Mouse (Mus musculus) heart, adult 2 months (tissue): ENCODE measurements around the gene Col4a1. TPM values are rescaled to one million over a fixed set of nuclear protein-coding genes. Genes with fewer than 3 reads are reported as not detected.

ENCODE experiments used
- DNase-seq, 2 experiments: peaks; one replicate each; pipeline ENCODE4 v3.0.0; 2021
- H3K27ac ChIP-seq: fragments of 200-600 bp; 2 replicates; pipeline ENCODE4 v1.8.1; 2022
- H3K27me3 ChIP-seq: fragments of 200-500 bp; 2 replicates; pipeline ENCODE4 v1.6.1; 2012; ENCODE audit warnings: mild to moderate bottlenecking, low read length, inconsistent platforms, mixed read lengths; ENCODE audit not compliant: control insufficient read depth, insufficient read depth
- H3K36me3 ChIP-seq: fragments of 200-500 bp; 2 replicates; pipeline ENCODE4 v1.6.1; 2012; ENCODE audit warnings: low read length, inconsistent platforms; ENCODE audit not compliant: control insufficient read depth, insufficient read depth
- H3K4me1 ChIP-seq: fragments of 200-500 bp; 2 replicates; pipeline ENCODE4 v1.6.1; 2011; ENCODE audit warnings: low read length; ENCODE audit not compliant: control insufficient read depth, insufficient read depth
- H3K4me3 ChIP-seq: fragments of 200-600 bp; 2 replicates; pipeline ENCODE4 v1.8.1; 2022
- H3K79me2 ChIP-seq: fragments of 200-500 bp; replicated peaks from 2 replicates; pipeline ENCODE4 v1.6.1; 2012; ENCODE audit warnings: mild to moderate bottlenecking, inconsistent platforms, low read length, moderate library complexity, mixed read lengths; ENCODE audit not compliant: control insufficient read depth, insufficient read depth
- H3K9ac ChIP-seq: fragments of 200-500 bp; 2 replicates; pipeline ENCODE4 v1.6.1; 2012; ENCODE audit warnings: low read depth, mild to moderate bottlenecking, control low read depth, inconsistent platforms, low read length, mixed read lengths
- CTCF ChIP-seq: fragments of 200-600 bp; IDR thresholded peaks from 2 replicates; pipeline ENCODE4 v1.8.1; 2022; ENCODE audit warnings: antibody characterized with exemption, mild to moderate bottlenecking, moderate library complexity
- EP300 ChIP-seq: fragments of 200-500 bp; IDR thresholded peaks from 2 replicates; pipeline ENCODE4 v1.6.1; 2011; ENCODE audit warnings: low read depth, low read length, control low read depth; ENCODE audit not compliant: insufficient read depth
- POLR2A ChIP-seq: fragments of 200-500 bp; IDR thresholded peaks from 2 replicates; pipeline ENCODE4 v1.6.1; 2011; ENCODE audit warnings: mild to moderate bottlenecking, low read depth, low read length, control low read depth; ENCODE audit not compliant: insufficient read depth
- WGBS: fragments of 180-500 bp; shearing (Covaris S2); methylation state at CpG from one replicate; pipeline ENCODE4 v1.1.7; 2018; 5-methylcytosine and 5-hydroxymethylcytosine counted together
- intact Hi-C: fragments of 180-260 bp; cut with DNase I; formaldehyde crosslinking; loops from one replicate; pipeline ENCODE4 v1.15.1; 2025
- polyA plus RNA-seq: library from polyadenylated mRNA; depleted of rRNA; stranded (reverse); fragments of >200 nt; gene quantifications from 2 replicates; pipeline ENCODE4 v1.2.3, GENCODE M21; 2012
- total RNA-seq, 2 experiments: library from RNA; stranded (reverse); gene quantifications; 2 replicates each; pipeline ENCODE4 v1.2.3; 2021

Gene Col4a1
- total and polyA plus RNA-seq, 3 experiments = 221 to 311 (median 258) TPM

- TF ChIP-seq POLR2A (no peak), CTCF (no peak), EP300 (no peak)
- Histone ChIP-seq H3K4me3 (no peak overlapping the region), H3K9ac (no peak overlapping the region), H3K79me2 (peaks cover 6% of the 10 kb centered on the region), H3K27me3 (no peaks in the 10 kb centered on the region), H3K27ac (peak overlapping the region; percentile 71), H3K4me1 (peaks cover 27% of the 10 kb centered on the region), H3K36me3 (peaks cover 9% of the 10 kb centered on the region)
- DNase-seq = no peak
- intact Hi-C loops = no loop called here
- 61% methylated on average over 7 of the region's 7 CpGs for WGBS
Measured at GRCm38 (mm10) chr8:11248712-11249111, 63.9 kb downstream of the Col4a1 start.

- intact Hi-C loops = no loop called here
- Histone ChIP-seq H3K79me2 (peaks cover under 1% of the 10 kb centered on the region; the same call in 1 of the 2 replicates), H3K9ac (no peak overlapping the region), H3K27me3 (no peaks in the 10 kb centered on the region), H3K4me3 (no peak overlapping the region), H3K27ac (no peak overlapping the region), H3K4me1 (no peaks in the 10 kb centered on the region), H3K36me3 (no peaks in the 10 kb centered on the region; the same call in 1 of the 2 replicates)
- no peak for TF ChIP-seq POLR2A
- no peak for TF ChIP-seq CTCF
- 29% methylated on average over 2 of the region's 2 CpGs for WGBS
- DNase-seq = no peak
Measured at GRCm38 (mm10) chr8:11241488-11241887, 71.1 kb downstream of the Col4a1 start.

GRCm38 (mm10) chr8:11234879-11235210, 77.8 kb downstream of the Col4a1 start:
- 90% methylated on average over 6 of the region's 6 CpGs for WGBS

GRCm38 (mm10) chr8:11234151-11234878, 78.3 kb downstream of the Col4a1 start:
- 46% methylated on average over 10 of the region's 10 CpGs for WGBS
- peaks cover 5% of the 10 kb centered on the region for H3K36me3 ChIP-seq

More at GRCm38 (mm10) chr8:11234879-11235210, 77.8 kb downstream of the Col4a1 start:
- Histone ChIP-seq H3K27ac (no peak overlapping the region), H3K4me1 (no peaks in the 10 kb centered on the region), H3K36me3 (peaks cover 5% of the 10 kb centered on the region), H3K9ac (no peak overlapping the region), H3K4me3 (no peak overlapping the region), H3K27me3 (no peaks in the 10 kb centered on the region), H3K79me2 (no peaks in the 10 kb centered on the region)
- TF ChIP-seq POLR2A (no peak), CTCF (no peak), EP300 (no peak)
- no peak for DNase-seq
- intact Hi-C loops = no loop called here

GRCm38 (mm10) chr8:11233009-11233408, 79.6 kb downstream of the Col4a1 start:
- Histone ChIP-seq H3K79me2 (no peaks in the 10 kb centered on the region), H3K4me3 (no peak overlapping the region), H3K36me3 (peaks cover 5% of the 10 kb centered on the region), H3K4me1 (no peaks in the 10 kb centered on the region), H3K27me3 (no peaks in the 10 kb centered on the region), H3K9ac (no peak overlapping the region), H3K27ac (no peak overlapping the region)
- intact Hi-C loops = no loop called here
- no peak for DNase-seq
- 85% methylated on average over 4 of the region's 4 CpGs for WGBS
- TF ChIP-seq POLR2A = no peak
- TF ChIP-seq CTCF = no peak
- no peak for TF ChIP-seq EP300

More at GRCm38 (mm10) chr8:11234151-11234878, 78.3 kb downstream of the Col4a1 start:
- intact Hi-C loops = no loop called here
- Histone ChIP-seq H3K27me3 (no peaks in the 10 kb centered on the region), H3K9ac (no peak overlapping the region), H3K4me3 (no peak overlapping the region), H3K4me1 (no peaks in the 10 kb centered on the region), H3K79me2 (no peaks in the 10 kb centered on the region), H3K27ac (no peak overlapping the region)
- no peak for DNase-seq
- 0 out of 2 replicates have a peak, but pooled peaks have one; percentile 26 for TF ChIP-seq EP300
- no peak for TF ChIP-seq CTCF

GRCm38 (mm10) chr8:11230277-11230676, 82.3 kb downstream of the Col4a1 start:
- Histone ChIP-seq H3K27me3 (no peaks in the 10 kb centered on the region), H3K79me2 (no peaks in the 10 kb centered on the region), H3K4me3 (no peak overlapping the region), H3K27ac (no peak overlapping the region), H3K9ac (no peak overlapping the region), H3K4me1 (no peaks in the 10 kb centered on the region), H3K36me3 (peaks cover 5% of the 10 kb centered on the region)
- 90% methylated on average over 4 of the region's 4 CpGs for WGBS
- DNase-seq = no peak
- TF ChIP-seq POLR2A (no peak), EP300 (no peak), CTCF (no peak)
- intact Hi-C loops = no loop called here
